Mouse (Mus musculus): ENCODE results near the gene Llgl1.

DNA sequence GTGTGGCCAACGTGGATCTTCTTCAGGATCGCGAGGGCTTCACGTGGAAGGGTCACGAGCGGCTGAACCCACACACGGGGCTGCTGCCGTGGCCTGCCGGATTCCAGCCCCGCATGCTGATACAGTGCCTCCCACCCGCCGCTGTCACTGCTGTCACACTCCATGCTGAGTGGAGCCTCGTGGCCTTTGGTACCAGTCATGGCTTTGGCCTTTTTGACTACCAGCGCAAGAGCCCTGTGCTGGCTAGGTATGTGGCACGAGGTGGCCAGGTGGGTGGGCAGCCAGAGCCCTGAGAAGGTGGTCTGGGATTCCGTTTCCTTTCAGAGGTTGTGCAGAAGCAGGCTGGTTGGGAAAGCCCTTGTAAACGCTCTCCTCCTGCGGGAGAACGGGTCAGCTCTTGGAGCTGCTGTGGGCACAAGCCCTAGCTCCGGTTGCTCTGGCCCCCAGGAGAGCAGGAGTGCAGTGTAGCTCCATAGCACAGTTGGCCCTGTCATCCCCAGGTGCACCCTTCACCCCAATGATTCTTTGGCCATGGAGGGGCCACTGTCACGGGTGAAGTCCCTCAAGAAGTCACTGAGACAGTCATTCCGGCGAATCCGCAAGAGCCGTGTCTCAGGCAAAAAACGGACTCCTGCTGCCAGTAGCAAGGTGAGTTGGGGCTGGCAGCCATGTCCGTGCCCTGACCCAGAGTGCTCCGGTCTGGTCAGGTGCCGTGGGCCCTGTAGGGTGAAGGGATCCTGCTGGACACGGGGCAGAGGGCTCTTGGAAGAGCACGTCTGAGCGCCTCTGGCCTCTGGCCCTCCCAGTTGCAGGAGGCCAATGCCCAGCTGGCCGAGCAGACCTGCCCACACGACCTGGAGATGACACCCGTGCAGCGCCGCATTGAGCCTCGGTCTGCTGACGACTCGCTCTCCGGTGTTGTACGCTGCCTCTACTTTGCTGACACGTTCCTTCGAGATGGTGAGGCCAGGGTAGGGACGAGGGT is 10.2 kb downstream of the Llgl1 start:
- TF ChIP-seq EP300 (IDR thresholded peaks at IDR 0.05; ENCODE audit: insufficient read depth, low read depth, low read length): no peak
- TF ChIP-seq CTCF (IDR thresholded peaks at IDR 0.05): no peak
